Mouse (Mus musculus) heart, adult 2 months (tissue): ENCODE measurements around the gene Ern1.

ENCODE experiments used
- CTCF ChIP-seq: fragments of 200-600 bp; IDR thresholded peaks from 2 replicates; pipeline ENCODE4 v1.8.1; 2022; ENCODE audit warnings: antibody characterized with exemption, mild to moderate bottlenecking, moderate library complexity
- EP300 ChIP-seq: fragments of 200-500 bp; IDR thresholded peaks from 2 replicates; pipeline ENCODE4 v1.6.1; 2011; ENCODE audit warnings: low read depth, low read length, control low read depth; ENCODE audit not compliant: insufficient read depth
- POLR2A ChIP-seq: fragments of 200-500 bp; IDR thresholded peaks from 2 replicates; pipeline ENCODE4 v1.6.1; 2011; ENCODE audit warnings: mild to moderate bottlenecking, low read depth, low read length, control low read depth; ENCODE audit not compliant: insufficient read depth

- no peak for TF ChIP-seq CTCF
- TF ChIP-seq POLR2A, result no peak
- no peak for TF ChIP-seq EP300
Observed at GRCm38 (mm10) chr11:106386409-106386808, 101.2 kb downstream of the Ern1 start.
